Mouse (Mus musculus) retina, adult 2 months (tissue): ENCODE data around the gene Vmn2r23.
"Not testable (repeated sequence)": the region's sequence is repeated elsewhere in the genome, so short reads cannot be mapped to it uniquely, and the experiment has no call there.

Experiments used
- DNase-seq: peaks from one replicate; pipeline ENCODE4 v3.0.0-alpha.2; 2012; ENCODE audit warnings: low read depth, low spot score

Vmn2r23 gene

DNA sequence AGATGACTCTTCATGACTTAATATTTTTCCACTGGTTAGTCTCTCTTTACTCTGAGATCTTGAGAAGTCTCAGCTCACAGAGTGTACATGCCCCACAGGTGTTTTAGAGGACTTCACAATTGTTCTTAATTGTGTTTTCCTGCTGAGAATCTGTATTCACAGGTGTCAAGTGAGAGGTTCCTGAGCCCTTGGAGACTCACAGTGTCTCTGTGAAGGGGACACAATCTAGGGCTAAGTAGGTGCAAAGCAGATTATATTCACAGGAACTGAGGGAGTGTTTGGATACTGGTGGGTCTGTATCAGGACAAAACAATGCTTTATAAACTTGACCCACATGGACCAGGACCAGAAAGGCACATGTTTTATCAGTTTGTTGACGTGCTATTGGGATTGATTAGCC lies at the start of gene Vmn2r23:
TSS of gene Vmn2r23 (plus strand) at position 301 of the 400 bp plus-strand sequence.
- DNase-seq: no peak

DNA sequence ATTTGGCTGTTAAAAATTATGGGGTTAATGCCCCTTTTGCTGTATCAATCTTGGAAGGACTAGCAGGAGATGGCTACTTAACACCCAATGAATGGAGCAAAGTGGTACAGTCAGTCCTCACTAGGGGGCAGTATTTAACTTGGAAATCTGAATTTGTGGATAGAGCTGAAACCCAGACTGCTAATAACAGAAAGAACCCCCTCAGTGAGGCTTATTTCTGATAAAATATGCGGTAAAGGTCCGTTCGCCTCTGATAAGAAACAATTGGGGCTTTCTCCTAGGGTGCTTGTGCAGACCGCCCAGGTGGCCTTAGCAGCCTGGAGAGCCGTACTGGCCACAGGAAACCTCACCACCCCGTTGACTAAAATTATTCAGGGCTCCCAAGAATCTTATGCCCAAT lies 45.4 kb upstream of the Vmn2r23 start:
- DNase-seq: no peak

DNA sequence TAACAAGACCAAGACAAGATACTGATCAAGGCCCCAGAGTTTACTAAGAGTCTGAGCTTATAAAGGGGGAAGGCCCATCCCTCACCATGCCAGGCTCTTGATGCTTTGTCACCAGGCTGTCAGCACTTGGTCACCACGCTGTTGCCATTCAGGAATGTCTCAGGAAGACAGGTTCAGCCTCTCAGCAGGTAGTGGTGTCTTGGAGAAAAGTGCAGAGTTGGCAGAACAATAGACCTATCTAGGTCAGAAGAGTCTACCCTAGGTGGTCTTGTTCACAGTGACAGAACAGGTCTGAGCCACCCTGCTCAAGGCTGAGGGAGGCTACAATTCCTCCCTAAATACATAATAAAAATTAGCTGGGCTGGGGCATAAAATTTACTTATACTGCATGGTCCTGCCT lies 5.8 kb upstream of the Vmn2r23 start:
- DNase-seq: not testable (repeated sequence)

DNA sequence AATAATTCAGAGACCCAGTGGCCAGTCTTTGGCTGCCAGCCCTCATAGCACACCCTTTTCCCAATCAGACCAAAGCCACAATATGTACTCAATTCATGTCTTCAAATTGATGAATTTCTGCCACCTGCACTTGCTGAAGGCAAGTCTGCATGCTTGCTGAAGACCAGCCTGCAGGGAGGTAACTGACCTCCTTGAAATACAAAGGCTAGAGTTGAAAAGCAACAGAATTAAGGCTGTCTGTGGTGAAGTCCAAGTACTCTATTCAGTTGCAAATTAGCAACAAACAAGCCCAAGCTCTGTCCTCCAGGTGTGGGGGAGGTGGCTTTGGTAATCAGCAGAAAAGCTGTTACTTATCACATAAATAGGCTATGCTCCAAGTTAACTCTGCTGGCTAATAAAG lies 5.3 kb upstream of the Vmn2r23 start:
- no peak for DNase-seq

DNA sequence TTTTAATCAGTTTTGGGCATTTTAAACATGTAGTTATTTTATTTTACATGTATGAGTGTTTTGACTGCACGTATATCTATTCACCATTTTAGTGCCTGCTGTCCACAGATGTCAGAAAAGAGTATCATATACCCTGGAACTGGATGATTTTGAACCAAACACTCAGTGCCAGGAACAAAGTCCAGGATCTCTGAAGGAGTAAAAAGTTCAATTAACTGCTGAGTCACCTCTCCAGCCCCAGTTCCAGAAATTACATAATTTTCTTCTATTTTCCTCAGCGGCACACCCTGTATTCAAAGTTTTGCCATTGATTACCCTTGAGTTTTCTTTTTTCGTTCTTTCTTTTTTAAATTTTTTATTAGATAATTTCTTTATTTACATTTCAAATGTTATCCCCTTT lies 67.6 kb downstream of the Vmn2r23 start:
- DNase-seq: no peak

DNA sequence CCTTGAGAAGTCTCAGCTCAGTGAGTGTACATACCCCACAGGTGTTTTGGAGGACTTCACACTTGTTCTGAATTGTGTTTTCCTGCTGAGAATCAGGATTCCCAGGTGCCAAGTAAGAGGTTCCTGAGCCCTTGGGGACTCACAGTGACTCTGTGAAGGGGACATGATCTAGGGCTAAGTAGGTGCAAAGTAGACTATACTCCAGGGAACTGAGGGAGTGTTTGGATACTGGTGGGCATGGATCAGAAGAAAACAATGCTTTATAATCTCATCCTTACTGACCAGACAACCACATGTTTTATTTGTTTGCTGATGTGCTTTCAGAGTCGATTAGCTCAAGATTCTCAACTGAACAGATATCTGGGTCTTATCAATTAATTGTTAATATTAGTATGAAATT lies 76.1 kb downstream of the Vmn2r23 start, which contains the start of gene Vmn2r24:
TSS of gene Vmn2r24 (plus strand) at position 301 of the 400 bp plus-strand sequence.
- no peak for DNase-seq

DNA sequence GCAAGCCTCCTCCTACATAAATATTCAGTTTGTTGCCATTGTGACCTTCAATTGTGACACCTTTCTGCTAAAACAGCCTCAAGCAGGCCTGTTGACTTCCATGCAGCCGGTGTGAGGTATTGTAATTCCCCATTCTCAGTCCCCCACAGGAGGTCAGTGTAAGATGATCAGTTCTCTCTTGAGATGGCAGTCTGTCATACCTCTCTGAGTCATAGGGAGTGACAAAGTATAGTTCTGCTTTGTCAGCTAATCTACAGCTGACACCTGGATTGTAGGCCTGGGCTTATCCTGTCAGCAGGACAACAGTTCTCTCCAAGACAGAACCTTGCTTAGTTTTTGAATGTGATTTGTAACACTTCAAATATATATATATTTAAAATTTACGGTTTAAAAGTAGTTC lies 82.4 kb downstream of the Vmn2r23 start:
- no peak for DNase-seq

DNA sequence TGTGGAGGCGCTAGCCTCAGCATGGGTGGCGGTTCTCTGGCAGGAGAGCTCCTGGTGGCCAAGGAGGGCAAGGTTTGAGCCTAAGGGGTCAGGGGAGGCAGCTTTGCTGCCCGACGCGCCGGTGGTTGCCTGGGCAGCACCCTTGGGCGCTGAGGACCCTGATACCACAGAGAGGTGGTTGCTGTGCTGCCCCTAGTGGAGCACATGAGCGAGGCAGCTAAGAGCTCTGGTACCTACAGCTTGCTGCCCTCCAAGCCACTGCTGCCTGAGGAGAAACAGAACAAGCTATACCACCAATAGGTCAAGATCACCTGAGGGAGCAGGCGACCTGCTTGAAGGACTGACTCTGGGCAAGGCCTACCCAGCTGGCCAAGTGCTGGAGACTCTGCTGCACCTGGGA lies 91.3 kb downstream of the Vmn2r23 start:
- DNase-seq: no peak
